Mouse (Mus musculus) adrenal gland, postnatal 14 days (tissue): ENCODE measurements around the gene Ifna9. TPM values are rescaled to one million over a fixed set of nuclear protein-coding genes. Genes with fewer than 3 reads are reported as not detected.
"Not testable (repeated sequence)": the region's sequence is repeated elsewhere in the genome, so short reads cannot be mapped to it uniquely, and the experiment has no call there.

Source experiments
- DNase-seq: peaks from one replicate; pipeline ENCODE4 v3.0.0; 2021; ENCODE audit warnings: mixed read lengths
- long read RNA-seq, 2 experiments: library from polyadenylated mRNA; stranded (forward); transcript quantifications; one replicate each; pipeline ENCODE4 v2.0.0; 2021
- total RNA-seq: library from RNA; stranded (reverse); gene quantifications from 2 replicates; pipeline ENCODE4 v1.2.3, GENCODE M21; 2021

Gene Ifna9
- not detected in 2 replicates for total RNA-seq
- long read RNA-seq, experiment 1: 0 reads
- long read RNA-seq, experiment 2: 0 reads

GRCm38 (mm10) chr4:88592285-88592684 lies at the start of gene Ifna9:
Gene Ifna9, minus strand, starts transcription at chr4:88592385.
- DNase-seq: no peak

- peak; percentile 95 for DNase-seq
Observed at GRCm38 (mm10) chr4:88641077-88641831, 49.1 kb upstream of the Ifna9 start.

GRCm38 (mm10) chr4:88640704-88641076 lies 48.5 kb upstream of the Ifna9 start:
- DNase-seq: no peak

- DNase-seq: no peak
Observed at GRCm38 (mm10) chr4:88634311-88634710, 42.1 kb upstream of the Ifna9 start, which contains the start of gene C87499. Gene C87499, minus strand, starts transcription at chr4:88634411.

- DNase-seq: no peak
Observed at GRCm38 (mm10) chr4:88603276-88603675, 11.1 kb upstream of the Ifna9 start, which contains the start of gene Ifna12. Gene Ifna12, minus strand, starts transcription at chr4:88603376.

GRCm38 (mm10) chr4:88571698-88572097 lies 20.5 kb downstream of the Ifna9 start, which contains the start of gene Ifna14:
Gene Ifna14, minus strand, starts transcription at chr4:88571798.
- no peak for DNase-seq

- no peak for DNase-seq
Observed at GRCm38 (mm10) chr4:88561791-88562190, 30.4 kb downstream of the Ifna9 start.

- DNase-seq: not testable (repeated sequence)
Observed at GRCm38 (mm10) chr4:88558145-88558544, 34.0 kb downstream of the Ifna9 start, which contains the start of gene Ifna15. Gene Ifna15, minus strand, starts transcription at chr4:88558245.

GRCm38 (mm10) chr4:88550161-88550945 lies 41.8 kb downstream of the Ifna9 start:
- DNase-seq: peak; percentile 89

GRCm38 (mm10) chr4:88547986-88548385 lies 44.2 kb downstream of the Ifna9 start:
- no peak for DNase-seq

GRCm38 (mm10) chr4:88543649-88544234 lies 48.4 kb downstream of the Ifna9 start:
- DNase-seq: peak; percentile 20

Other genes with a start within 250 kb of the Ifna9 start
- 4.0 and 4.1 TPM in 2 replicates for gene Hacd4, start 153.5 kb downstream of the Ifna9 start, total RNA-seq
- gene Ifnb1, start 69.6 kb downstream of the Ifna9 start, total RNA-seq: not detected in 2 replicates
- gene Ifna15, start 34.1 kb downstream of the Ifna9 start, total RNA-seq: not detected in 2 replicates
- not detected in 2 replicates for gene Ifna14, start 20.6 kb downstream of the Ifna9 start, total RNA-seq
- gene Ifna12, start 11.0 kb upstream of the Ifna9 start, total RNA-seq: not detected in 2 replicates
- not detected in 2 replicates for gene C87499, start 42.0 kb upstream of the Ifna9 start, total RNA-seq
- not detected in 2 replicates for gene Ifna13, start 52.1 kb upstream of the Ifna9 start, total RNA-seq
- not detected in 2 replicates for gene Ifna16, start 84.5 kb upstream of the Ifna9 start, total RNA-seq
- not detected in 2 replicates for gene Ifna2, start 91.5 kb upstream of the Ifna9 start, total RNA-seq
- gene Ifnab, start 99.0 kb upstream of the Ifna9 start, total RNA-seq: not detected in 2 replicates
- gene Gm26566, start 129.4 kb upstream of the Ifna9 start, total RNA-seq: 0.49 and 0.89 TPM in 2 replicates
- gene Klhl9, start 130.1 kb upstream of the Ifna9 start, total RNA-seq: 72.3 and 74.9 TPM in 2 replicates
- gene Gm13271, start 162.5 kb upstream of the Ifna9 start, total RNA-seq: not detected in 2 replicates
- not detected in 2 replicates for gene Gm13283, start 167.7 kb upstream of the Ifna9 start, total RNA-seq
- gene Gm13290, start 181.4 kb upstream of the Ifna9 start, total RNA-seq: not detected in 2 replicates
- gene Gm13289, start 184.5 kb upstream of the Ifna9 start, total RNA-seq: not detected in 2 replicates
- not detected in 2 replicates for gene Gm13272, start 187.5 kb upstream of the Ifna9 start, total RNA-seq
- not detected in 2 replicates for gene Ifnz, start 189.7 kb upstream of the Ifna9 start, total RNA-seq
- not detected in 2 replicates for gene Gm13276, start 193.3 kb upstream of the Ifna9 start, total RNA-seq
- gene Gm13277, start 196.2 kb upstream of the Ifna9 start, total RNA-seq: not detected in 2 replicates
- gene Gm13278, start 199.2 kb upstream of the Ifna9 start, total RNA-seq: not detected in 2 replicates
- not detected in 2 replicates for gene Gm13275, start 202.1 kb upstream of the Ifna9 start, total RNA-seq
- gene Gm13279, start 205.0 kb upstream of the Ifna9 start, total RNA-seq: not detected in 2 replicates
- gene Gm13285, start 207.3 kb upstream of the Ifna9 start, total RNA-seq: 0.22 TPM in 1 of 2 replicates, not detected in the other
- gene Gm13287, start 210.9 kb upstream of the Ifna9 start, total RNA-seq: not detected in 2 replicates
- gene Gm13288, start 213.1 kb upstream of the Ifna9 start, total RNA-seq: not detected in 2 replicates
- not detected in 2 replicates for gene Ifna7, start 223.8 kb upstream of the Ifna9 start, total RNA-seq
- gene Ifna11, start 227.6 kb upstream of the Ifna9 start, total RNA-seq: not detected in 2 replicates
- gene Ifna6, start 235.0 kb upstream of the Ifna9 start, total RNA-seq: not detected in 2 replicates
- not detected in 2 replicates for gene Ifna5, start 243.1 kb upstream of the Ifna9 start, total RNA-seq
- gene Ifna4, start 249.5 kb upstream of the Ifna9 start, total RNA-seq: not detected in 2 replicates